Mouse (Mus musculus) megakaryocyte, embryonic 14.5 days (primary cell): ENCODE measurements around the gene Lsp1.

Experiments used
- FLI1 ChIP-seq: IDR thresholded peaks from 2 replicates; pipeline ENCODE4 v1.6.1; 2012; ENCODE audit warnings: low read length, inconsistent platforms, mixed read lengths
- GATA1 ChIP-seq: IDR thresholded peaks from 3 replicates; pipeline ENCODE4 v1.6.1; 2012; ENCODE audit warnings: mixed read lengths, low read length, inconsistent platforms, borderline replicate concordance

- TF ChIP-seq GATA1, result no peak
- TF ChIP-seq FLI1, result no peak
Observed at GRCm38 (mm10) chr7:142514048-142514447, 53.4 kb downstream of the Lsp1 start.
